Mouse (Mus musculus): ENCODE results near the gene Glrx5. TPM values are rescaled to one million over a fixed set of nuclear protein-coding genes. Genes with fewer than 3 reads are reported as not detected.

Glrx5 gene
- total and polyA plus RNA-seq, 3 experiments = 38.5 to 112 (median 79.5) TPM

DNA sequence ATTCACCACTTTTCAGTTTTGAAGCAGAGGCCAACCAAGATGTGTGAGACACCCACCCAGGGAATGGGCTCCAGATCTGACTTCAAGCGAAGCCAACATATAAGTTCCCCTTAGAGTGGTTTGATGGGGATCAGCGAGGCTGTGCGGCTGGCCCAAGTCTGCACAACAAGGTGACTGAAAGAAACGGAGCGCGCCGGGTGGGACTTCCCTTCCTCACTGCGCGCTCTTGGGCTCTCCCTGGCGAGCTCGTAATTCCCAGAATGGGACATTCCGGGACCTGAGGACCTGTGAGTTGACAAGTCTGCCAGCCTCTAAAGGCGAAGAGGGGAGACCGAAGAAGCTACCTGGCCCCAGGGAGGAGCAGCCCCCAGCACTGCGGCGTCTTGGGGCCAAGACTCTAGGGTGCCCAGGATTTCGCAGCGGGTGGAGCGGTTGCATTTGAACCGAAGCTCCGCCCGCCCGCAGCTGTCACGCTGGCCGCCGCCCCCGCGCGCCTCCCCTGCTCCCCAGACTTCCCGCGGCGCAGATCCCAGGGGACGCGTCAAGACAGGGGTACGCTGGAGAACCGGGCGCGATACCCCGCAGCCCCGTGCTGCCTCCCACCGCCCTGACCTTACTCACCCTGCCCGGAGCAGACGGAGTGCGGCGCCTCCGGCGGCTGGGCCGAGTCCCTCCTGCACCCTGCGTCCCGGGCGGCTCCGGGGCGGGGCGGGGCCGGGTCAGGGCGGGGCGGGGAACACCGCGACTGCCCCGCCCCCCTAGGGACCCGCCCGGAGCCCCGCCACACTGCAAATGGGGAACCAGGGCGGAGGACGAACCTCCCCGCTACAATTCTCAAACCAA, 22.9 kb upstream of the Glrx5 start, which contains the start of gene Syne3:
TSS of gene Syne3 (minus strand) at position 440 of the 843 bp plus-strand sequence.
- in situ Hi-C loops (cut with MboI; ENCODE audit: low pct_ligation_motif_present, low pct_unique_long_range_greater_than_20kb, low sequenced_read_pairs) (loop anchor here (10.0 kb wide), 1 partner anchor 55 kb away; no protein-coding TSS in a partner anchor), dilution Hi-C loops (cut with MboI; ENCODE audit: extremely low pct_ligation_motif_present, extremely low pct_unique_long_range_greater_than_20kb, low sequenced_read_pairs) (no loop called here)
- peaks cover 0 to 23% of the 10 kb centered on the region in 2 experiments for H3K36me3 ChIP-seq (replicated peaks in 1 of 2; ENCODE audit: control insufficient read depth in 1 of 2, insufficient read depth in 1 of 2, low read length in 1 of 2)
- H3K4me3 ChIP-seq (replicated peaks in 1 of 3; ENCODE audit: low read depth in 2 of 3, low read length in 2 of 3, poor library complexity in 1 of 3) = peak within 1 kb of the TSS; percentile 49 to 87 (median 69)
- H3K4me1 ChIP-seq (ENCODE audit: control insufficient read depth in 1 of 2, insufficient read depth in 2 of 2) = peaks cover 42 to 85% of the 10 kb centered on the region in 2 experiments
- peak within 1 kb of the TSS; percentile 72 for H3K9ac ChIP-seq (ENCODE audit: insufficient read depth, low read depth)
- TF ChIP-seq MXI1 (IDR thresholded peaks at IDR 0.05; ENCODE audit: low read depth, low read length) (peak; percentile 76), CTCF (conservative IDR thresholded peaks at IDR 0.05 in 1 of 2, IDR thresholded peaks at IDR 0.05 in 1 of 2; ENCODE audit: low read depth in 2 of 2, low read length in 2 of 2) (peak in 1 of 2 experiments; percentile 15; a peak in 1 of 4 replicates), USF1 (IDR thresholded peaks at IDR 0.05; ENCODE audit: low read depth, low read length) (no peak), E2F4 (IDR thresholded peaks at IDR 0.05; ENCODE audit: insufficient replicate concordance, low read depth, low read length) (0 out of 2 replicates have a peak, but pooled peaks have one; percentile 5), JUND (conservative IDR thresholded peaks at IDR 0.05; ENCODE audit: low read depth, low read length) (no peak), IRF4 (IDR thresholded peaks at IDR 0.05; ENCODE audit: low read depth, low read length) (0 out of 2 replicates have a peak, but pooled peaks have one; percentile 4), MYC (IDR thresholded peaks at IDR 0.05; ENCODE audit: low read depth, low read length) (0 out of 2 replicates have a peak, but pooled peaks have one; percentile 17), ZC3H11A (IDR thresholded peaks at IDR 0.05; ENCODE audit: low read depth, low read length) (no peak), TCF12 (IDR thresholded peaks at IDR 0.05; ENCODE audit: low read depth, low read length) (0 out of 2 replicates have a peak, but pooled peaks have one; percentile 8), POLR2A (IDR thresholded peaks at IDR 0.05; ENCODE audit: low read depth, low read length) (peak; percentile 58), BHLHE40 (IDR thresholded peaks at IDR 0.05; ENCODE audit: low read depth, low read length) (0 out of 2 replicates have a peak, but pooled peaks have one; percentile 5), NRF1 (IDR thresholded peaks at IDR 0.05; ENCODE audit: low read depth, low read length) (0 out of 2 replicates have a peak, but pooled peaks have one; percentile 28), MAFK (IDR thresholded peaks at IDR 0.05; ENCODE audit: insufficient replicate concordance, low read length) (no peak), ZKSCAN1 (IDR thresholded peaks at IDR 0.05; ENCODE audit: borderline replicate concordance, low read depth, low read length) (no peak), ZMIZ1 (IDR thresholded peaks at IDR 0.05; ENCODE audit: low read depth, low read length) (peak; percentile 53; the same call in 1 of the 2 replicates), CHD1 (IDR thresholded peaks at IDR 0.05; ENCODE audit: low read depth, low read length) (no peak), SIN3A (IDR thresholded peaks at IDR 0.05; ENCODE audit: low read length) (peak; percentile 67), MEF2A (IDR thresholded peaks at IDR 0.05; ENCODE audit: borderline replicate concordance, low read depth, low read length) (no peak; the same call in 1 of the 2 replicates), UBTF (IDR thresholded peaks at IDR 0.05; ENCODE audit: low read depth, low read length) (peak; percentile 58; the same call in 1 of the 2 replicates), MAX (IDR thresholded peaks at IDR 0.05; ENCODE audit: low read length) (no peak), JUN (IDR thresholded peaks at IDR 0.05; ENCODE audit: insufficient read depth, low read depth, low read length) (no peak)
- peak within 1 kb of the TSS; percentile 85 for H3K27ac ChIP-seq (ENCODE audit: insufficient read depth, low read depth)
- H3K9me3 ChIP-seq (replicated peaks; ENCODE audit: low read length) = peaks cover 3% of the 10 kb centered on the region
- no peaks in the 10 kb centered on the region for H3K27me3 ChIP-seq (replicated peaks)
- peaks cover 28% of the 10 kb centered on the region for H3K79me2 ChIP-seq (replicated peaks; ENCODE audit: control insufficient read depth, extremely low read depth, insufficient read depth, poor library complexity, severe bottlenecking)
- peak; percentile 63 for DNase-seq (ENCODE audit: extremely low read depth)
- peak within 1 kb of the TSS; percentile 68 for H3K4me2 ChIP-seq (ENCODE audit: insufficient read depth, low read depth, poor library complexity, severe bottlenecking)

Measured in CH12.LX (cell line).